Mouse (Mus musculus) T-helper 2 cell (primary cell): Measurements from ENCODE around the gene Cyp17a1.

Experiments
- in situ Hi-C: fragments of 300-600 bp; cut with MboI, MseI; formaldehyde crosslinking; loops from one replicate; pipeline ENCODE4 v1.15.1; 2025; ENCODE audit warnings: high pct_unique_total_duplicates

The Cyp17a1 gene

GRCm38 (mm10) chr19:46643236-46643635, 29.7 kb downstream of the Cyp17a1 start:
- in situ Hi-C loops, result no loop called here

- in situ Hi-C loops, result no loop called here
Measured at GRCm38 (mm10) chr19:46642136-46642753, 30.7 kb downstream of the Cyp17a1 start.

- in situ Hi-C loops, result no loop called here
Measured at GRCm38 (mm10) chr19:46641420-46642085, 31.4 kb downstream of the Cyp17a1 start.

DNA sequence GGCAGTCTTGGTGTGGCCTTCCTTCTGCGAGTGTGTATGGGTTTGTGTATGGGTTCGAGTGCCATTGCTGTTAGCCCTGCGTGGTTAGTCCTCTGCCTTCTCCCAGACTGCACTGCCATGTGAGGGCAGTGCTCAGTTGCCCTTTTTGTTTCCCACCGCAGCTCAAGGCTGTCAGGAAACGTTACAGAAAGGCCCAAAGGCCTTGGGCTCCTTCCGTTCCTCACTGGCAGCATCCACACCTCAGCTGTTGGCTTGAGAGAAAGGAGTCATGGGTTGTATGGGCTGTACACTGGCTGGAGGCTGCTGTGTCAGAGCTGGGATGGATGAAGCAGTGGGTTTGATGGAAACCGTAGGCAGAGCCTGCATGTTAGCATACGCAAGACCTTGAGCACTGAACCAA, 32.2 kb downstream of the Cyp17a1 start:
- in situ Hi-C loops, result no loop called here

GRCm38 (mm10) chr19:46639496-46639895, 33.5 kb downstream of the Cyp17a1 start:
- in situ Hi-C loops, result no loop called here

DNA sequence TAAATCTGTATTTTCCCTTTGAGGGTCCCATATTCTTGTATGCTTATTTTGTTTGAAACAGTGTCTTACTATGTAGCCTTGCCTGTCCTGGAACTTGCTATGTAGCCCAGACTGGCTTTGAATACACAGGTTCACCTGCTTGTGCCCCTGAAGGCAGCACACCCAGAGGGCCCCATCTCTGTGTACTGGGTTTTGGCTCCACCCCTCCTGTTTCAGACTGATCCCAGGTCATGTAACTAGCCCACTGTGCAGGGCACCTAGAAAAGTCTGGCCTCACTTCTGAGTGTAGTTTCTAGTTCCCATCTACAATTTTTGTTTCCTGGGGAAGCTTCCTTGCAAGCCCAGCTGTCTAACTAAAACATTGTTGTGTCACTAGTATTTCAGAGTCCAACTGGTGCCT, 33.9 kb downstream of the Cyp17a1 start:
- in situ Hi-C loops, result no loop called here

DNA sequence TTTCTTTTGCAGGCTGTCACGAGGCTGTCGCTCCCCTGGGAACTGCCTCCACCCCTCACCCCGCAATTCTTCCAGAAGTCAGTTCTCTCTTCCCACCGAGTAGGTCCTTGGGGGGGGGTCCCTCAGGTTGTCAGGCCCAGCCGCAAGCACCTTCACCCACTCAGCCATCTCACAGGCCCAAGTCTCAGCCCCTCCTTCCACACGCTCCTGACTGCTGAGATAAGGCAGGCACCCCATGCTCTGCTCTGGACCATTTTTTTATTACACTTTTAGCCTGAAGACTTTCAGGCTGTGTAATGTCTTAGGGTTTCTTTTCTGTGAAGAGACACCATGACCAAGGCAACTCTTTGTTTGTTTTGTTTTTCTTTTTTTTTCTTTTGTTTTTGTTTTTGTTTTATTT, 35.4 kb downstream of the Cyp17a1 start:
- in situ Hi-C loops, result no loop called here

GRCm38 (mm10) chr19:46635766-46636165, 37.2 kb downstream of the Cyp17a1 start:
- in situ Hi-C loops, result no loop called here

- in situ Hi-C loops, result no loop called here
Measured at GRCm38 (mm10) chr19:46631637-46632036, 41.3 kb downstream of the Cyp17a1 start.

GRCm38 (mm10) chr19:46629807-46630206, 43.2 kb downstream of the Cyp17a1 start:
- in situ Hi-C loops, result no loop called here

GRCm38 (mm10) chr19:46628403-46628802, 44.6 kb downstream of the Cyp17a1 start:
- in situ Hi-C loops, result no loop called here

GRCm38 (mm10) chr19:46625519-46625918, 47.5 kb downstream of the Cyp17a1 start:
- in situ Hi-C loops, result no loop called here

GRCm38 (mm10) chr19:46625015-46625414, 48.0 kb downstream of the Cyp17a1 start:
- in situ Hi-C loops, result no loop called here

- in situ Hi-C loops, result no loop called here
Measured at GRCm38 (mm10) chr19:46623790-46624772, 48.9 kb downstream of the Cyp17a1 start.

- in situ Hi-C loops, result no loop called here
Measured at GRCm38 (mm10) chr19:46623194-46623667, 49.7 kb downstream of the Cyp17a1 start.

- in situ Hi-C loops, result no loop called here
Measured at GRCm38 (mm10) chr19:46622659-46623193, 50.2 kb downstream of the Cyp17a1 start.

- in situ Hi-C loops, result no loop called here
Measured at GRCm38 (mm10) chr19:46621236-46622183, 51.5 kb downstream of the Cyp17a1 start.

DNA sequence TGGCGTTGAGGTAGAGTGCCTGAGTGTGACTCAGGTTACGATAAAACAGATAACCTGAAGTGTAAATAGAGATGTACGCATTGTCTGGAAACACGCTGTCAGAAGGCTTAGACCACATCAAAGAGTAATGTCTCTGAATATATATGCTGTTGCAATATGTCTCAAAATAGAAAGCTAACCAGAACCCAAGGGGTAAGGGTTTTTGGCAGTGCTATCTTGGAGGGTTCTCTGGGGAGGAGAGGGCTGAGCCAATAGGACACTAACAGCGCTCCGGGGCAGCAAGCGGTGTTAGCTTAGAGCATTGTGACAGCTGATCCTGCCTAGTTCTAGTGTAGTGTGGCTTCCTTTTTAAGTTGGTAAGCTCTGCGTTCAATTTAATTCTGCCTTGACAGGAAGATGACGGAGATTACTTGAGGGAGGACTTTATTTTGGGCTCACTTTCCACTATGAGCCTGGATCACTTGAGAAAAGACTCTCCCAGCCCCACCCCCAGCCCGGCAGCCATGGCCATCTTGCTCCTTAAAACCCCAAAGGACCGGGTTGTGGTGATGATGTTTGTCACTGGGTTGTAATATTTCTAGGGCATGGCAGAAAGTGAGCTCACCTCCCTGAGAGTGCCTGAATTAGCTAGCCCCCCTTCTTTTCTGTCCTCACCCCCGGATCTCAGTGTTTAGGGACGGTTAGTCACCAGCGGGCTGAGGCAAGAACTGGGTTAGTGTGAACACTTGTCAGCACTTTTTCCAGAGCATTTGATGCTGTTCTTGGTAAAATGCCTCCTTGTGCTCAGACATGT, 52.8 kb downstream of the Cyp17a1 start:
- in situ Hi-C loops, result no loop called here

- in situ Hi-C loops, result loop anchor here (10.0 kb wide), 1 partner anchor 905 kb away; no protein-coding TSS in a partner anchor
Measured at GRCm38 (mm10) chr19:46619518-46619917, 53.5 kb downstream of the Cyp17a1 start.

DNA sequence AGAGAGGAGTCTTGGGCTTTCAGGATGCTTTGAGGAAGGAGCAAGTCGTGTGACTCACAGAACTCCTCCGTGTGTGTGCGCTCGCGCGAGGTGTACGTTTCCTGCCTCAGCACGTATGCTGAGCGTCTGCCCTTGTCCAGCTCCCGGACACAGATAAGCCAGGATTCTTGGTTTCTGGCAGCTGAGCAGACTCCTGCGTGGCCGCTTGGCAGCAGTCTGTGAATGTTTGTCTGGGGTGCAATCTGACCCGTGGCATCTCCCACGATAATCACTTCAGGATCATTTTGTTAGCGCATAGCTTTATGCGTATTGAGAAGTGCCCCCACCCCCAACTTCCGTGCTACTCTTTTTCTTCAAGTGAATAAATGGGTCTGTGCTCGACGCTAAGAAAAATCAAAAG, 54.0 kb downstream of the Cyp17a1 start:
- in situ Hi-C loops, result loop anchor here (10.0 kb wide), 1 partner anchor 906 kb away; no protein-coding TSS in a partner anchor
